Mouse (Mus musculus): ENCODE results near the gene Sema3g. TPM values are rescaled to one million over a fixed set of nuclear protein-coding genes. Genes with fewer than 3 reads are reported as not detected.

Gene Sema3g
- polyA plus RNA-seq, 1 experiment from 2014 or later = 0.21 TPM

DNA sequence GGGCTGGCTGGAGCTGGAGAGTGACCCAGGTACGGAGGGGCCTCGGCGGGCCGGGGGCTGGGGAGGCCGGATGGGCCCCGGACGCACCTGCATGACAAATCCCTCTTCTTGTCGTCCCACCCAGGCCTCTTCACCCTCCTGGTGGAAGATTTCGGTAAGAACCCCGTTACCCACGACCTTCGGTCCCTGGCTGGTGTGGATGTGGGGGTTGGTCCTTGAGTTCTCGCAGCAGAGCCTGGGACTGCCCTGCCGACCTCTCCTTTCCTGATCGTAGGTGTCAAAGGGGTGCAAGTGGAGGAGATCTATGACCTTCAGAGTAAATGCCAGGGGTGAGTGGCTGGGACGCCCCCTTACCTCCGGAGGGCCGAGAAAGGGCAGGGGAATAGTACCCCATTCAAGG, 34.0 kb downstream of the Sema3g start:
- WGBS = 2% methylated on average over 18 of the region's 18 CpGs
- ATAC-seq (replicated peaks; ENCODE audit: insufficient number of reproducible peaks, low FRiP score, low TSS enrichment, low read depth) (no peak; the same call in 1 of the 2 replicates), DNase-seq (ENCODE audit: low spot score) (no peak)
- Histone ChIP-seq H3K36me3 (replicated peaks; ENCODE audit: control insufficient read depth, insufficient read depth, low read depth, low read length) (peaks cover 15% of the 10 kb centered on the region), H3K4me1 (ENCODE audit: control insufficient read depth, insufficient read depth, low read length) (no peaks in the 10 kb centered on the region), H3K9me3 (replicated peaks; ENCODE audit: control insufficient read depth, low read length) (no peaks in the 10 kb centered on the region), H3K9ac (replicated peaks; ENCODE audit: low read length) (peak overlapping the region; percentile 94), H3K27ac (replicated peaks; ENCODE audit: low read depth, low read length) (no peak overlapping the region; the same call in 1 of the 2 replicates), H3K4me2 (ENCODE audit: low read depth, low read length) (peak overlapping the region; percentile 78), H3K4me3 (ENCODE audit: low read depth, low read length) (peak overlapping the region; percentile 97), H3K27me3 (ENCODE audit: control insufficient read depth, insufficient read depth, low read length) (no peaks in the 10 kb centered on the region)

DNA sequence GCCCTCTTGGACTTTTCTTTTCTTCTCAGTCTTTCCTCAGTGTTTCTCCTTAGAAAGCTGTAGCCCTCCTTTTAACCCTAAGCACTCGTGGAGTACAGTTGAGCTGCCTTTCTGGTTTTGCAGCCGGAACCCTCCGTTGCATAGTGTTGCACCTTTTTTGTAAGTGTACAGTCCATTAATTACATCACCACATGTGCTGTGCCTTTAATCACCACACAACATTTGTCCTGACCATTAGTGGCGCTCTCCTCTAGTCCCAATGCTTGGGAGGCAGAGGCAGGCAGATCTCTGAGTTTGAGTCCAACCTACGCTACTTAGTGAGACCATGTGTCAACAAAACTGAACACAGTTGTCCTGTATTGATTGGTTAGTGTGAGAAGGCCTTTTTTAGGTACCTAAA, 34.4 kb downstream of the Sema3g start:
- ATAC-seq (replicated peaks; ENCODE audit: insufficient number of reproducible peaks, low FRiP score, low TSS enrichment, low read depth) = no peak
- Histone ChIP-seq H3K27ac (replicated peaks; ENCODE audit: low read depth, low read length) (no peak overlapping the region), H3K4me2 (ENCODE audit: low read depth, low read length) (peak overlapping the region; percentile 78), H3K27me3 (ENCODE audit: control insufficient read depth, insufficient read depth, low read length) (no peaks in the 10 kb centered on the region), H3K4me1 (ENCODE audit: control insufficient read depth, insufficient read depth, low read length) (no peaks in the 10 kb centered on the region), H3K36me3 (replicated peaks; ENCODE audit: control insufficient read depth, insufficient read depth, low read depth, low read length) (peaks cover 15% of the 10 kb centered on the region), H3K4me3 (ENCODE audit: low read depth, low read length) (peak overlapping the region; percentile 97), H3K9me3 (replicated peaks; ENCODE audit: control insufficient read depth, low read length) (no peaks in the 10 kb centered on the region), H3K9ac (replicated peaks; ENCODE audit: low read length) (peak overlapping the region; percentile 94)
- DNase-seq (ENCODE audit: low spot score) = no peak
- WGBS = 88% methylated on average over 5 of the region's 5 CpGs

DNA sequence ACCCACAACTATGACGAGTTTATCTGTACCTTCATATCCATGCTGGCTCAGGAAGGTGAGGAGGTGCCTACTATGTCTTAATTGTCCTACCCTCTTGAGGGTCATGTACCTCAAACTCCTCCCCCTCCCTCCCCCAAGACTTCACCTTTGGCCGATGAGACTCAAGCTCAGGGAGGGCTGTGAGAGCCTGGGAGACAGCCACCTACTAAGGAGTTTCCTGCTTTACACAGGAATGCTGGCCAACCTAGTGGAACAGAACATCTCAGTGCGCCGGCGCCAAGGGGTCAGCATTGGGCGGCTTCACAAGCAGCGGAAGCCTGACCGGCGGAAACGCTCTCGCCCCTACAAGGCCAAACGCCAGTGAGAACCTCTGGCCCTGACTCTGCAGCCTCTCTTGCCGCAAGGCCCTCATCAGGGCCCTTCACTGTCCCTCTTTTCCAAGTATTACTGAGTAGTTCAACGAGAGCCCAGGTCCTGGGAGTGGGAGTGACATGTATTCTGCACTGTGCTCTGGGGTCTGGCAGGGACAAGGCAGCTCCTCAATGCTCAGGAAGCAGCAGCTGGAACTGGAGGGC, 40.9 kb downstream of the Sema3g start:
- Histone ChIP-seq H3K4me2 (ENCODE audit: low read depth, low read length) (no peak overlapping the region), H3K4me1 (ENCODE audit: control insufficient read depth, insufficient read depth, low read length) (no peaks in the 10 kb centered on the region), H3K9me3 (replicated peaks; ENCODE audit: control insufficient read depth, low read length) (no peaks in the 10 kb centered on the region), H3K9ac (replicated peaks; ENCODE audit: low read length) (no peak overlapping the region), H3K4me3 (ENCODE audit: low read depth, low read length) (no peak overlapping the region), H3K27ac (replicated peaks; ENCODE audit: low read depth, low read length) (no peak overlapping the region), H3K36me3 (replicated peaks; ENCODE audit: control insufficient read depth, insufficient read depth, low read depth, low read length) (peaks cover 28% of the 10 kb centered on the region), H3K27me3 (ENCODE audit: control insufficient read depth, insufficient read depth, low read length) (no peaks in the 10 kb centered on the region)
- WGBS = 92% methylated on average over 14 of the region's 14 CpGs
- no peak for DNase-seq (ENCODE audit: low spot score)
- no peak for ATAC-seq (replicated peaks; ENCODE audit: insufficient number of reproducible peaks, low FRiP score, low TSS enrichment, low read depth)

DNA sequence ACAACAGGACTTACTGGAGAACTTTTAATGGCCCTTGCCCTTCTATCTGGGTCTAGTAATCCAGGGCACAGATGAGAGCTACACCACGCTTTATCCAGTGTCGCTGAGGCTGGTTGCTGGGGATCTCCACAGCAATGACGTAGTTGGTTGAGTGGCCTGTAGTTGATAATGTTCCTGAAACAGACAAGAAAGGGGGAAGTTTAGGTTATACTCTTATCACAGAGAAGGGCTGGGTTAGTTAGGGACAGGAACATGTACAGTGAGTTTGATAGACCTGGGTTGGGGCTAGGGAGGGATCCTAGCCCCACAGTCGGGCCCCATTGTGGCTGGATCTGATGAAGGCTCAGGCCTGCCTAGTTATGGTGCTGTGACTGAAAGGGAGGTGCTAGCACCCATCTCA, 42.7 kb downstream of the Sema3g start:
- DNase-seq (ENCODE audit: low spot score) (no peak), ATAC-seq (replicated peaks; ENCODE audit: insufficient number of reproducible peaks, low FRiP score, low TSS enrichment, low read depth) (no peak)
- H3K27ac ChIP-seq (replicated peaks; ENCODE audit: low read depth, low read length) = no peak overlapping the region
- H3K9ac ChIP-seq (replicated peaks; ENCODE audit: low read length) = no peak overlapping the region
- H3K4me2 ChIP-seq (ENCODE audit: low read depth, low read length) = no peak overlapping the region
- no peak overlapping the region for H3K4me3 ChIP-seq (ENCODE audit: low read depth, low read length)
- H3K36me3 ChIP-seq (replicated peaks; ENCODE audit: control insufficient read depth, insufficient read depth, low read depth, low read length) = peaks cover 24% of the 10 kb centered on the region
- no peaks in the 10 kb centered on the region for H3K9me3 ChIP-seq (replicated peaks; ENCODE audit: control insufficient read depth, low read length)
- 93% methylated on average over 4 of the region's 4 CpGs for WGBS
- H3K27me3 ChIP-seq (ENCODE audit: control insufficient read depth, insufficient read depth, low read length) = no peaks in the 10 kb centered on the region
- no peaks in the 10 kb centered on the region for H3K4me1 ChIP-seq (ENCODE audit: control insufficient read depth, insufficient read depth, low read length)

DNA sequence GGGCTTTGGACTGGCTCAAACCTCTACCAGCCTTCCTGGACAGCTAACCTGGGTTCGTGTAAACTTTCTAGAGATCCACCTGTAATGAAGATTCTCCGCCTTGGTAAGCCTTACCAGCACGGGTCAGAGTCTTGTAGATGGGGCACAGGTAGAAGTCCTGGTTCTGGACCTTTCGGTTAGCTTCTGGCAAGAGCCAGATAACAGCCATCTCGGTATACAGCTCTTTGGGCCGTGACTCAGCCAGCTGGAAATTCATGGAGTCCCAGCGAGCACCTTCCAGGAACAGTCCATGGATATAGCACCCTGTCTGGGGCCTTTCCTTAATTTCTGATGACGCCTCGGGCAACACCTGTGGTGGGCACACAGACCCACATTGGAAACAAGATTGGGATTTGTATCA, 43.3 kb downstream of the Sema3g start:
- Histone ChIP-seq H3K36me3 (replicated peaks; ENCODE audit: control insufficient read depth, insufficient read depth, low read depth, low read length) (peaks cover 19% of the 10 kb centered on the region), H3K9me3 (replicated peaks; ENCODE audit: control insufficient read depth, low read length) (no peaks in the 10 kb centered on the region)
- DNase-seq (ENCODE audit: low spot score) = no peak

DNA sequence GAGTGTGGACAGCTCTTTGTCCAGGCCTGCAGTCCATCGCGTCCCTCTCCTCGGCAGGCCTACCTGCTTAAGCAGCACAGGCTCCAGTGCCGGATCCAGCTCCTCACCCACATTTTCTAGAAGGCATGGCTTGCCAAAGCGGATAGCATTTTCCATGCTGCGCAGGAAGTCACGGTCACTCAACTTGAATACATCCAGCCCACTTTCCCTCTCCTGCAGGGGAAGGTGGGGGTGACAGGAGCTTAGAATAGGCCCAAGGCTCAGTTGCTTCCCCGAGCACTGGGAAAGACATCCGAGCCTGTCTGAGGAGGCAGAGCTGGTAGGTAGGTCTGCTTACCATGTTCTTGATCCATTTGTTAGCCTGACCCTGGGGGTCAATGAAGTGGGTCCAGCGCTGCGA, 50.0 kb downstream of the Sema3g start:
- no peak overlapping the region for H3K9ac ChIP-seq (replicated peaks; ENCODE audit: low read length)
- no peak overlapping the region for H3K4me2 ChIP-seq (ENCODE audit: low read depth, low read length)
- ATAC-seq (replicated peaks; ENCODE audit: insufficient number of reproducible peaks, low FRiP score, low TSS enrichment, low read depth) (no peak), DNase-seq (ENCODE audit: low spot score) (no peak)
- no peak overlapping the region for H3K27ac ChIP-seq (replicated peaks; ENCODE audit: low read depth, low read length)
- H3K27me3 ChIP-seq (ENCODE audit: control insufficient read depth, insufficient read depth, low read length) = no peaks in the 10 kb centered on the region
- 88% methylated on average over 11 of the region's 11 CpGs for WGBS
- no peaks in the 10 kb centered on the region for H3K4me1 ChIP-seq (ENCODE audit: control insufficient read depth, insufficient read depth, low read length)
- no peaks in the 10 kb centered on the region for H3K36me3 ChIP-seq (replicated peaks; ENCODE audit: control insufficient read depth, insufficient read depth, low read depth, low read length)
- no peak overlapping the region for H3K4me3 ChIP-seq (ENCODE audit: low read depth, low read length)
- no peaks in the 10 kb centered on the region for H3K9me3 ChIP-seq (replicated peaks; ENCODE audit: control insufficient read depth, low read length)

More for the DNA sequence above, 43.3 kb downstream of the Sema3g start:
- no peak overlapping the region for H3K27ac ChIP-seq (replicated peaks; ENCODE audit: low read depth, low read length)
- no peak overlapping the region for H3K4me2 ChIP-seq (ENCODE audit: low read depth, low read length)
- H3K4me3 ChIP-seq (ENCODE audit: low read depth, low read length) = no peak overlapping the region
- H3K4me1 ChIP-seq (ENCODE audit: control insufficient read depth, insufficient read depth, low read length) = no peaks in the 10 kb centered on the region
- H3K27me3 ChIP-seq (ENCODE audit: control insufficient read depth, insufficient read depth, low read length) = no peaks in the 10 kb centered on the region
- no peak for ATAC-seq (replicated peaks; ENCODE audit: insufficient number of reproducible peaks, low FRiP score, low TSS enrichment, low read depth)
- no peak overlapping the region for H3K9ac ChIP-seq (replicated peaks; ENCODE audit: low read length)
- 93% methylated on average over 9 of the region's 9 CpGs for WGBS

DNA sequence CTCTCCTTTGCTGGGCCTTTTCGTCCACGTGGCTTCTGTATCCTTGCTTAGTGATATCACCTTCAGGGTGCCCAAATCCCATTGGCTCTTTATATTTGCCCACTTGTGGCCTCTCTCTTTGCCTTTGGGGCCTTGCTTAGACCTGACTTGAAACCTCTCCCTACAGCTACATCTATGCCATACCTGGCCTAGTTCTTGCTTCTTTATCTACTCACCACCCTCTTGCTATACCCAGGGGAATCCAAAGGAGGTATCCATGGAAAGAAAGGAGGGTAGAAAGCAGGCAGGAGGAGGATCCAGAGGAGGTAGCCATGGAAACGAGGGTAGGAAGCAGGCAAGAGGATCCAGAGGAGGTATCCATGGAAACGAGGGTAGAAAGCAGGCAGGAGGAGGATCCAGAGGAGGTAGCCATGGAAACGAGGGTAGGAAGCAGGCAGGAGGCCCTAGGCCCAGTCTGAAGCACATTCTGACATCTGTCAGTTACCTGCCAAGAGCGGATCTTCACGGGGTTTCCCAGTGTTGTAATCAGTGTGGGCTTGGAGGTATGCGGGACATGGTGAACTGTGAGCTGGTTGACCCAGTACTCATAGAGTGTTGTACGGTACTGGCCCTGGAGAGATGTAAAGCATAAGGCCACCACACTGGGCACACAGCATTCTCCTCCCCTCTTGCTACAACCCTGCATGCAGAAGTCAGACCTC, 50.8 kb downstream of the Sema3g start:
- WGBS = 62% methylated on average over 9 of the region's 9 CpGs
- DNase-seq (ENCODE audit: low spot score) (no peak), ATAC-seq (replicated peaks; ENCODE audit: insufficient number of reproducible peaks, low FRiP score, low TSS enrichment, low read depth) (no peak)
- H3K36me3 ChIP-seq (replicated peaks; ENCODE audit: control insufficient read depth, insufficient read depth, low read depth, low read length) = no peaks in the 10 kb centered on the region
- no peak overlapping the region; the same call in 1 of the 2 replicates for H3K4me2 ChIP-seq (ENCODE audit: low read depth, low read length)
- H3K27me3 ChIP-seq (ENCODE audit: control insufficient read depth, insufficient read depth, low read length) = no peaks in the 10 kb centered on the region
- no peak overlapping the region for H3K4me3 ChIP-seq (ENCODE audit: low read depth, low read length)
- H3K9ac ChIP-seq (replicated peaks; ENCODE audit: low read length) = 0 out of 2 replicates have a peak overlapping the region, but pooled peaks have one; percentile 13
- H3K4me1 ChIP-seq (ENCODE audit: control insufficient read depth, insufficient read depth, low read length) = no peaks in the 10 kb centered on the region
- no peaks in the 10 kb centered on the region for H3K9me3 ChIP-seq (replicated peaks; ENCODE audit: control insufficient read depth, low read length)
- no peak overlapping the region for H3K27ac ChIP-seq (replicated peaks; ENCODE audit: low read depth, low read length)

DNA sequence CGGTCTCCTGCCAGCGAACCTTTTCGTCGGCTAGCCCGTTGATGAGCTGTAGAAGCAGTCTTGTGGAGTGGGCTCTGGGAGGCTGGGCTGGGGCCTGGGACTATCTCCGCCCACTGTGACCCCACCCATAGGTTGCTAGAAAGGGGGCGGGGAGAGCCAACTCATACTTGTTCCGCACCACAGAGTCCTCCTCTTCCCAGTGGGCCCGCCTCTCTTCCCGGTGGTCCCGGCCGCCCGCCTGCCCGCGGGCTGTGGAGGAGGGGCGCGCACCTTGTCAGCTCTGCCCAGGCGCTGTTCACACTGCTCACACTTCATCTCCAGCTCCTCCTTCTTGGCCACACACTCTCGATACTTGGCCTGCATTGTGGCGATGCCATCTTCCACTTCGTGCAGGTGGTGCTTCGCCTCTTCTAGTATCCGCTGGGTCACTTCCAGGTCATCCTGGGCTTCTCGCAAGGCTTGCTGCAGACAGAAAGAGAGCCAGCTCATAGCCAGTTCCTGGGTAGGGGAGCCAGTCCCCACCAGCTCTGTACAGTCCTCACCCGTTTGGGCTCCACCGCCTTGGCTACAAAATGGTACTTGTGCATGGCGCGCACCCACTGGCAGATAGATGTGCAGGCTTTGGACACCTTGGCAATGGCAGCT, 51.9 kb downstream of the Sema3g start:
- H3K4me3 ChIP-seq (ENCODE audit: low read depth, low read length) = peak overlapping the region; percentile 29
- H3K9me3 ChIP-seq (replicated peaks; ENCODE audit: control insufficient read depth, low read length) = no peaks in the 10 kb centered on the region
- H3K4me1 ChIP-seq (ENCODE audit: control insufficient read depth, insufficient read depth, low read length) = no peaks in the 10 kb centered on the region
- no peaks in the 10 kb centered on the region for H3K36me3 ChIP-seq (replicated peaks; ENCODE audit: control insufficient read depth, insufficient read depth, low read depth, low read length)
- WGBS = 12% methylated on average over 28 of the region's 28 CpGs
- peak; percentile 86 for DNase-seq (ENCODE audit: low spot score)
- peak; percentile 90 for ATAC-seq (replicated peaks; ENCODE audit: insufficient number of reproducible peaks, low FRiP score, low TSS enrichment, low read depth)
- H3K27ac ChIP-seq (replicated peaks; ENCODE audit: low read depth, low read length) = peak overlapping the region; percentile 20; the same call in 1 of the 2 replicates
- no peaks in the 10 kb centered on the region for H3K27me3 ChIP-seq (ENCODE audit: control insufficient read depth, insufficient read depth, low read length)
- H3K4me2 ChIP-seq (ENCODE audit: low read depth, low read length) = peak overlapping the region; percentile 62
- H3K9ac ChIP-seq (replicated peaks; ENCODE audit: low read length) = peak overlapping the region; percentile 51

All from embryonic facial prominence, embryonic 11.5 days (tissue).